In genomic region chr14:21986733-21987659, GRCm38 (mm10) we compare ENCODE assay signal across 8 mouse cellular contexts. TPM values are rescaled to one million over a fixed set of nuclear protein-coding genes. Genes with fewer than 3 reads are reported as not detected.
DNase-seq lines count a peak whose midpoint lies in the region; ATAC-seq and TF ChIP-seq lines count a peak whose summit lies in the region.

No protein-coding gene starts in this region.

- peaks cover 15% of the 10 kb centered on the region for H3K4me1 ChIP-seq in bone marrow macrophage, adult 2 months (ENCODE audit: control insufficient read depth, insufficient read depth, low read length)
- H3K4me1 ChIP-seq in heart, embryonic 13.5 days: peaks cover 73% of the 10 kb centered on the region

- peaks cover 62% of the 10 kb centered on the region for H3K27me3 ChIP-seq in heart, embryonic 13.5 days (replicated peaks)

- H3K9ac ChIP-seq in heart, embryonic 13.5 days: peak overlapping the region; percentile 91

- no peak for ATAC-seq in heart, embryonic 13.5 days (ENCODE audit: extremely low read depth, insufficient number of reproducible peaks, low FRiP score, low TSS enrichment)

- peaks cover 11% of the 10 kb centered on the region for H3K36me3 ChIP-seq in heart, embryonic 13.5 days

- peak overlapping the region; percentile 1; the same call in 1 of the 2 replicates for H3K27ac ChIP-seq in bone marrow macrophage, adult 2 months (ENCODE audit: insufficient read depth, low read depth, low read length)
- peak overlapping the region; percentile 96 for H3K27ac ChIP-seq in heart, embryonic 13.5 days (replicated peaks)

- peak overlapping the region; percentile 84 for H3K4me3 ChIP-seq in bone marrow macrophage, adult 2 months (ENCODE audit: insufficient read depth, low read length)
- peak overlapping the region; percentile 84 for H3K4me3 ChIP-seq in heart, embryonic 13.5 days

- WGBS in heart, embryonic 13.5 days: under 1% methylated on average over 47 of the region's 61 CpGs

- DNase-seq in right cerebral cortex, postnatal 10 days (ENCODE audit: low spot score in 2 of 2): peak; percentile 46 to 53
- DNase-seq in right cerebral cortex, adult 2 months (ENCODE audit: low spot score in 2 of 2): no peak
- DNase-seq in kidney, postnatal 10 days: peak; percentile 80
- peak; percentile 66 to 87 for DNase-seq in lung, postnatal 4 days
- peak; percentile 19 for DNase-seq in thymus, postnatal 0 days (ENCODE audit: low spot score)
- DNase-seq in spleen, postnatal 4 days (ENCODE audit: low spot score in 2 of 2): no peak

- H3K9me3 ChIP-seq in heart, embryonic 13.5 days: no peaks in the 10 kb centered on the region

- H3K4me2 ChIP-seq in heart, embryonic 13.5 days: peak overlapping the region; percentile 95

- no peak for TF ChIP-seq CTCF in bone marrow macrophage, adult 2 months (IDR thresholded peaks at IDR 0.05; ENCODE audit: low read depth, low read length)

- TF ChIP-seq POLR2A in bone marrow macrophage, adult 2 months (IDR thresholded peaks at IDR 0.05; ENCODE audit: borderline replicate concordance, low read depth, low read length): no peak

RNA-seq across cellular contexts. Expression of gene Zfp503, which starts 2.4 kb away (rescaled TPM):
- 0.76 and 1.0 TPM in 2 replicates for polyA plus RNA-seq in bone marrow macrophage, adult 2 months (2012; ENCODE audit: insufficient read depth, insufficient read length, missing spikeins)
- 3.3 and 4.2 TPM in 2 replicates for polyA plus RNA-seq in heart, embryonic 13.5 days (2015; fragmentation: Nextera tagmentation; extraction: Ambion mirVana)
- polyA plus RNA-seq in thymus, postnatal 0 days (2015; fragmentation: Nextera tagmentation; extraction: Ambion mirVana): 3.0 and 3.2 TPM in 2 replicates

RNA-seq across cellular contexts. Expression of gene Lrmda, which starts 32.5 kb away (rescaled TPM):
- 18.3 and 20.1 TPM in 2 replicates for polyA plus RNA-seq in bone marrow macrophage, adult 2 months (2012; ENCODE audit: insufficient read depth, insufficient read length, missing spikeins)
- polyA plus RNA-seq in heart, embryonic 13.5 days (2015; fragmentation: Nextera tagmentation; extraction: Ambion mirVana): 0.43 and 0.60 TPM in 2 replicates
- 0.21 and 0.32 TPM in 2 replicates for polyA plus RNA-seq in thymus, postnatal 0 days (2015; fragmentation: Nextera tagmentation; extraction: Ambion mirVana)

Comparison
In these comparisons a context has a peak if more than half of its experiments do, and no peak if none do; other contexts are left out.
1. DNase-seq: peak in right cerebral cortex, postnatal 10 days (2 of 2), kidney, postnatal 10 days (single experiment), lung, postnatal 4 days (2 of 2) and thymus, postnatal 0 days (single experiment); none in right cerebral cortex, adult 2 months (0 of 2) and spleen, postnatal 4 days (0 of 2).
2. RNA of gene Lrmda, which starts 32.5 kb away (polyA plus RNA-seq): 18.3 to 20.1 TPM in bone marrow macrophage, adult 2 months; 0.43 to 0.60 TPM in heart, embryonic 13.5 days and 0.21 to 0.32 TPM in thymus, postnatal 0 days; every median in the first group is over 10 times any median in the second.